Comparison of ENCODE assay signal across 9 mouse cellular contexts in genomic region chr6:100929759-100930358, GRCm38 (mm10).
DNase-seq lines count a peak whose midpoint lies in the region; ATAC-seq lines count a peak whose summit lies in the region.
"Had no signal": no experiment of that assay in that cellular context is flagged by ENCODE, and none has a peak within 500 bp of the region (broad histone marks: within the 10 kb centered on the region; RNA-seq: fewer than 3 reads in every experiment).

No protein-coding gene starts in this region.

- peaks cover 17% of the 10 kb centered on the region for H3K4me1 ChIP-seq in heart, embryonic 15.5 days (replicated peaks)
- H3K4me1 ChIP-seq in midbrain, embryonic 13.5 days (replicated peaks): no peaks in the 10 kb centered on the region

- H3K27me3 ChIP-seq in heart, embryonic 15.5 days: no peaks in the 10 kb centered on the region
- no peaks in the 10 kb centered on the region for H3K27me3 ChIP-seq in midbrain, embryonic 13.5 days

- no peak overlapping the region for H3K4me3 ChIP-seq in heart, embryonic 15.5 days
- no peak overlapping the region for H3K4me3 ChIP-seq in midbrain, embryonic 13.5 days (replicated peaks)

- intact Hi-C loops in left cerebral cortex, postnatal 4 days (cut with DNase I): no loop called here

- no peaks in the 10 kb centered on the region for H3K36me3 ChIP-seq in heart, embryonic 15.5 days
- no peaks in the 10 kb centered on the region for H3K36me3 ChIP-seq in midbrain, embryonic 13.5 days

- 0 out of 2 replicates have a peak overlapping the region, but pooled peaks have one; percentile 38 for H3K4me2 ChIP-seq in heart, embryonic 15.5 days
- no peak overlapping the region for H3K4me2 ChIP-seq in midbrain, embryonic 13.5 days (replicated peaks)
- H3K4me2 ChIP-seq: hindbrain, embryonic 14.5 days had no signal

- WGBS in heart, embryonic 15.5 days: 14% methylated on average over 10 of the region's 10 CpGs
- WGBS in midbrain, embryonic 13.5 days: 66% methylated on average over 10 of the region's 10 CpGs

- no peak overlapping the region for H3K9ac ChIP-seq in heart, embryonic 15.5 days
- no peak overlapping the region for H3K9ac ChIP-seq in midbrain, embryonic 13.5 days (replicated peaks)
- H3K9ac ChIP-seq: hindbrain, embryonic 14.5 days had no signal

- no peaks in the 10 kb centered on the region for H3K9me3 ChIP-seq in heart, embryonic 15.5 days (replicated peaks)
- H3K9me3 ChIP-seq in midbrain, embryonic 13.5 days: no peaks in the 10 kb centered on the region

- DNase-seq in frontal cortex, postnatal 10 days (ENCODE audit: low spot score in 2 of 2): no peak
- peak; percentile 11 for DNase-seq in left cerebral cortex, adult 11 months (ENCODE audit: low spot score)
- DNase-seq in left cerebral cortex, postnatal 4 days: no peak
- DNase-seq in mesoderm, embryonic 11.5 days (ENCODE audit: low read depth, low spot score): peak; percentile 70
- DNase-seq in urinary bladder, postnatal 25 days (ENCODE audit: low spot score): no peak

- ATAC-seq in frontal cortex, adult (ENCODE audit: low TSS enrichment): peak; percentile 88
- no peak for ATAC-seq in heart, embryonic 15.5 days (replicated peaks; ENCODE audit: insufficient number of reproducible peaks, insufficient read depth, low FRiP score, low read depth)
- ATAC-seq in midbrain, embryonic 13.5 days: no peak

- H3K27ac ChIP-seq in heart, embryonic 15.5 days: 0 out of 2 replicates have a peak overlapping the region, but pooled peaks have one; percentile 20
- no peak overlapping the region for H3K27ac ChIP-seq in midbrain, embryonic 13.5 days
- H3K27ac ChIP-seq: hindbrain, embryonic 14.5 days had no signal

Comparison
In these comparisons a context has a peak if more than half of its experiments do, and no peak if none do; other contexts are left out.
1. DNase-seq: peak in left cerebral cortex, adult 11 months (single experiment) and mesoderm, embryonic 11.5 days (single experiment); none in frontal cortex, postnatal 10 days (0 of 2), left cerebral cortex, postnatal 4 days (single experiment) and urinary bladder, postnatal 25 days (single experiment).